8 mouse cellular contexts compared by ENCODE assay signal in genomic region chr13:83730713-83731480, GRCm38 (mm10).
DNase-seq lines count a peak whose midpoint lies in the region; ATAC-seq lines count a peak whose summit lies in the region.

No protein-coding gene starts in this region.

- H3K4me1 ChIP-seq in lung, embryonic 16.5 days (replicated peaks; ENCODE audit: control insufficient read depth, insufficient read depth, low read length): no peaks in the 10 kb centered on the region; the same call in 1 of the 2 replicates
- H3K4me1 ChIP-seq in forebrain, embryonic 15.5 days: no peaks in the 10 kb centered on the region
- H3K4me1 ChIP-seq in kidney, embryonic 15.5 days: peaks cover 35% of the 10 kb centered on the region
- H3K4me1 ChIP-seq in liver, embryonic 13.5 days (replicated peaks): peaks cover 9% of the 10 kb centered on the region; the same call in 1 of the 2 replicates

- no peaks in the 10 kb centered on the region for H3K9me3 ChIP-seq in lung, embryonic 16.5 days (ENCODE audit: control insufficient read depth, low read length)
- H3K9me3 ChIP-seq in forebrain, embryonic 15.5 days: no peaks in the 10 kb centered on the region
- H3K9me3 ChIP-seq in kidney, embryonic 15.5 days (replicated peaks): no peaks in the 10 kb centered on the region
- no peaks in the 10 kb centered on the region for H3K9me3 ChIP-seq in liver, embryonic 13.5 days (replicated peaks)

- under 1% methylated on average over 74 of the region's 91 CpGs for WGBS in lung, embryonic 16.5 days
- 0% methylated on average over 50 of the region's 91 CpGs for WGBS in forebrain, embryonic 15.5 days
- under 1% methylated on average over 65 of the region's 91 CpGs for WGBS in kidney, embryonic 15.5 days
- under 1% methylated on average over 88 of the region's 91 CpGs for WGBS in liver, embryonic 13.5 days (ENCODE audit: insufficient replicate concordance)

- H3K9ac ChIP-seq in lung, embryonic 16.5 days (ENCODE audit: low read length): peak overlapping the region; percentile 70
- H3K9ac ChIP-seq in forebrain, embryonic 15.5 days (replicated peaks): peak overlapping the region; percentile 100
- peak overlapping the region; percentile 68 for H3K9ac ChIP-seq in kidney, embryonic 15.5 days
- peak overlapping the region; percentile 41; the same call in 1 of the 2 replicates for H3K9ac ChIP-seq in liver, embryonic 13.5 days

- H3K27ac ChIP-seq in lung, embryonic 16.5 days (ENCODE audit: low read length): no peak overlapping the region
- H3K27ac ChIP-seq in forebrain, embryonic 15.5 days (replicated peaks): peak overlapping the region; percentile 100
- peak overlapping the region; percentile 94 for H3K27ac ChIP-seq in kidney, embryonic 15.5 days
- no peak overlapping the region for H3K27ac ChIP-seq in liver, embryonic 13.5 days

- H3K36me3 ChIP-seq in lung, embryonic 16.5 days (ENCODE audit: control insufficient read depth, insufficient read depth, low read length): no peaks in the 10 kb centered on the region
- H3K36me3 ChIP-seq in forebrain, embryonic 15.5 days: no peaks in the 10 kb centered on the region
- H3K36me3 ChIP-seq in kidney, embryonic 15.5 days: no peaks in the 10 kb centered on the region
- H3K36me3 ChIP-seq in liver, embryonic 13.5 days: no peaks in the 10 kb centered on the region

- peak overlapping the region; percentile 94 for H3K4me2 ChIP-seq in lung, embryonic 16.5 days (ENCODE audit: low read depth, low read length)
- peak overlapping the region; percentile 65 for H3K4me2 ChIP-seq in forebrain, embryonic 15.5 days (replicated peaks)
- H3K4me2 ChIP-seq in kidney, embryonic 15.5 days: peak overlapping the region; percentile 93
- H3K4me2 ChIP-seq in liver, embryonic 13.5 days: peak overlapping the region; percentile 74

- peaks cover 77% of the 10 kb centered on the region for H3K27me3 ChIP-seq in lung, embryonic 16.5 days (ENCODE audit: control insufficient read depth, insufficient read depth, low read depth, low read length)
- no peaks in the 10 kb centered on the region for H3K27me3 ChIP-seq in forebrain, embryonic 15.5 days
- H3K27me3 ChIP-seq in kidney, embryonic 15.5 days: peaks cover 91% of the 10 kb centered on the region
- peaks cover 92% of the 10 kb centered on the region for H3K27me3 ChIP-seq in liver, embryonic 13.5 days

- ATAC-seq in lung, embryonic 16.5 days (ENCODE audit: low read depth): peak; percentile 86
- ATAC-seq in forebrain, embryonic 15.5 days (replicated peaks): peak; percentile 68
- ATAC-seq in kidney, embryonic 15.5 days (replicated peaks; ENCODE audit: low FRiP score): peak; percentile 87
- ATAC-seq in liver, embryonic 13.5 days (ENCODE audit: low read depth): peak; percentile 64

- H3K4me3 ChIP-seq in lung, embryonic 16.5 days (ENCODE audit: low read length): peak overlapping the region; percentile 66
- peak overlapping the region; percentile 78 for H3K4me3 ChIP-seq in forebrain, embryonic 15.5 days
- peak overlapping the region; percentile 66 for H3K4me3 ChIP-seq in kidney, embryonic 15.5 days (replicated peaks)
- peak overlapping the region; percentile 57 for H3K4me3 ChIP-seq in liver, embryonic 13.5 days (replicated peaks)

- DNase-seq in lung, adult 18-20 months: no peak
- DNase-seq in cerebellum, adult 11 months: peak; percentile 90
- no peak for DNase-seq in liver, embryonic 13.5 days
- peak; percentile 87 for DNase-seq in retina, embryonic 14.5 days (ENCODE audit: low spot score)
- no peak for DNase-seq in spleen, postnatal 4 days (ENCODE audit: low spot score in 2 of 2)

Comparison
In these comparisons a context has a peak if more than half of its experiments do, and no peak if none do; other contexts are left out.
1. H3K27ac ChIP-seq: peak in forebrain, embryonic 15.5 days (single experiment) and kidney, embryonic 15.5 days (single experiment); none in lung, embryonic 16.5 days (single experiment) and liver, embryonic 13.5 days (single experiment).
2. H3K9ac ChIP-seq: peak in every context shown above with its lines; median percentile 100 in forebrain, embryonic 15.5 days; 70 in lung, embryonic 16.5 days; 68 in kidney, embryonic 15.5 days; 41 in liver, embryonic 13.5 days.
3. DNase-seq: peak in cerebellum, adult 11 months (single experiment) and retina, embryonic 14.5 days (single experiment); none in lung, adult 18-20 months (0 of 2), liver, embryonic 13.5 days (single experiment) and spleen, postnatal 4 days (0 of 2).
4. Peak in every context shown above with its lines, with median percentiles within 50 percentile points of each other: ATAC-seq, H3K4me2 ChIP-seq and H3K4me3 ChIP-seq.